Mouse (Mus musculus) cortical plate, adult 2 months (tissue): Measurements from ENCODE around the gene Myom1.

Source experiments
- CTCF ChIP-seq: fragments of 200-500 bp; IDR thresholded peaks from 2 replicates; pipeline ENCODE4 v1.5.1; 2011; ENCODE audit warnings: mild to moderate bottlenecking, control low read depth, low read length; ENCODE audit not compliant: insufficient read depth; ENCODE audit errors: extremely low read depth
- POLR2A ChIP-seq: fragments of 200-500 bp; IDR thresholded peaks from 2 replicates; pipeline ENCODE4 v1.6.1; 2011; ENCODE audit warnings: mild to moderate bottlenecking, low read length, control low read depth; ENCODE audit not compliant: insufficient read depth; ENCODE audit errors: extremely low read depth

DNA sequence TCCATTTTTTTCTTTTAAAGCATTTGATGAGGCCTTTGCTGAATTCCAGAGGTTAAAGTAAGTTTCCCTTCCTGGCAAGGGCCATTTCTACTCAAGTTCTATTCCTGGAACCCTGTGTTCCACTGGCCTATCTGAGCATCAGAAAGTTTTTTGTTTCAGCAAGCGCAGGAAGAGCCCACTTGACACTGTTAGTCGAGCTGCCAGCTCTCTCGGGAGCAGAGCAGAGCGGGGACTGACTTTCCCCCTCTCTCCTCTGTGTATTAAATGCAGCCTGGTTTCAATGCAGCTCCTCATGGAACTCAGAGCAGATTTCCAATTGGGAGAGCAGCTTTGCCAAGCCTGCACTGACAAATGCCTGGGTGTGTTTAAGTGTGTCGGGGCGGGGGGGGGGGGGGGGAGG, 118.2 kb downstream of the Myom1 start:
- no peak for TF ChIP-seq CTCF
- no peak for TF ChIP-seq POLR2A
